Mouse (Mus musculus): ENCODE data around the gene Sept9.

DNA sequence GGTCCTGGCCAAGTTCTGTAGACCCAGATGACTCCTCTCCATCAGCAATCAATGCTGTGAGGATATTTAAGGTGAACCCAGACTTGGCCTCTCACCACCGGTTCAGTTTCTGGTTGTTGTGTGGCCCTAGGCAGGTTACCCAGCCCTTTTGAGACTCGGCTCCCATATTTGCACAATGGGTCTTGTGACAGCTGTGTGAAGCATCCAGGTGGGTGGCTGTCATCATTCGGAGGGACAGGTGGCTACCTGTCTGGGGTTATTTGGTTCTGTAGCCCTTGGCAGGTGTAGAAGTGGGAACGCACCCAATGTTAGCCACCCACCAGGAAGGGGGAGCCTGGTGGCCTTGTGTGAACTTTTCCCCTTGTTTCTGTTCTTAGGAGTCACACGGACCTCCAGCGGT is 19.0 kb downstream of the Sept9 start:
- TF ChIP-seq CTCF (IDR thresholded peaks at IDR 0.05; ENCODE audit: control insufficient read depth, insufficient read depth, insufficient replicate concordance, low read depth, low read length) (no peak), POLR2A (IDR thresholded peaks at IDR 0.05; ENCODE audit: control insufficient read depth, low read depth, low read length) (no peak)
